Mouse (Mus musculus) large intestine, adult 2 months (tissue): ENCODE measurements around the gene Cyba. TPM values are rescaled to one million over a fixed set of nuclear protein-coding genes. Genes with fewer than 3 reads are reported as not detected.

Experiments
- DNase-seq: peaks from one replicate; pipeline ENCODE4 v3.0.0-alpha.2; 2012; ENCODE audit warnings: low read depth, low spot score
- WGBS: fragments of 180-500 bp; shearing (Covaris S2); methylation state at CpG from one replicate; pipeline ENCODE4 v1.1.7; 2018; 5-methylcytosine and 5-hydroxymethylcytosine counted together
- polyA plus RNA-seq: library from polyadenylated mRNA; depleted of rRNA; stranded (reverse); fragments of >200 nt; gene quantifications from 2 replicates; pipeline ENCODE4 v1.2.3, GENCODE M21; 2012

Cyba gene
- polyA plus RNA-seq, 1 experiment: 254 TPM

GRCm38 (mm10) chr8:122427607-122428006, 5.1 kb downstream of the Cyba start:
- WGBS: 91% methylated on average over 7 of the region's 7 CpGs
- DNase-seq: no peak

- WGBS: 40% methylated on average over 9 of the region's 9 CpGs
Observed at GRCm38 (mm10) chr8:122426145-122426544, 6.6 kb downstream of the Cyba start.

GRCm38 (mm10) chr8:122423659-122424058, 9.1 kb downstream of the Cyba start:
- 14% methylated on average over 5 of the region's 5 CpGs for WGBS

More at GRCm38 (mm10) chr8:122426145-122426544, 6.6 kb downstream of the Cyba start:
- DNase-seq: no peak

GRCm38 (mm10) chr8:122423217-122423616, 9.5 kb downstream of the Cyba start:
- 92% methylated on average over 24 of the region's 24 CpGs for WGBS
- no peak for DNase-seq

More at GRCm38 (mm10) chr8:122423659-122424058, 9.1 kb downstream of the Cyba start:
- DNase-seq: no peak

GRCm38 (mm10) chr8:122421376-122422070, 11.2 kb downstream of the Cyba start, which contains the start of gene Il17c:
Gene Il17c, plus strand, starts transcription at chr8:122422020.
- WGBS: 27% methylated on average over 14 of the region's 14 CpGs
- DNase-seq: peak; percentile 91

GRCm38 (mm10) chr8:122419881-122420555, 12.7 kb downstream of the Cyba start:
- 69% methylated on average over 9 of the region's 9 CpGs for WGBS
- DNase-seq: no peak

GRCm38 (mm10) chr8:122415554-122415953, 17.2 kb downstream of the Cyba start:
- no peak for DNase-seq
- WGBS: 69% methylated on average over 6 of the region's 6 CpGs

GRCm38 (mm10) chr8:122414311-122414710, 18.4 kb downstream of the Cyba start:
- 79% methylated on average over 9 of the region's 9 CpGs for WGBS
- no peak for DNase-seq

GRCm38 (mm10) chr8:122407678-122408077, 25.1 kb downstream of the Cyba start:
- 88% methylated on average over 7 of the region's 7 CpGs for WGBS
- DNase-seq: no peak

GRCm38 (mm10) chr8:122405146-122405805, 27.5 kb downstream of the Cyba start:
- WGBS: 52% methylated on average over 9 of the region's 9 CpGs

GRCm38 (mm10) chr8:122398186-122398585, 34.5 kb downstream of the Cyba start:
- no peak for DNase-seq
- WGBS: 95% methylated on average over 9 of the region's 9 CpGs

More at GRCm38 (mm10) chr8:122405146-122405805, 27.5 kb downstream of the Cyba start:
- DNase-seq: no peak

- DNase-seq: no peak
- 84% methylated on average over 6 of the region's 6 CpGs for WGBS
Observed at GRCm38 (mm10) chr8:122395291-122395690, 37.4 kb downstream of the Cyba start.

GRCm38 (mm10) chr8:122393717-122394116, 39.0 kb downstream of the Cyba start:
- DNase-seq: peak; percentile 73

- no peak for DNase-seq
- 73% methylated on average over 3 of the region's 3 CpGs for WGBS
Observed at GRCm38 (mm10) chr8:122390758-122391157, 42.0 kb downstream of the Cyba start.

GRCm38 (mm10) chr8:122389357-122389756, 43.4 kb downstream of the Cyba start:
- WGBS: 84% methylated on average over 3 of the region's 3 CpGs
- no peak for DNase-seq

- 37% methylated on average over 4 of the region's 4 CpGs for WGBS
- DNase-seq: no peak
Observed at GRCm38 (mm10) chr8:122383039-122383438, 49.7 kb downstream of the Cyba start.

- peak; percentile 81 for DNase-seq
- WGBS: under 1% methylated on average over 107 of the region's 107 CpGs
Observed at GRCm38 (mm10) chr8:122376365-122377231, 56.1 kb downstream of the Cyba start, which contains the start of gene Zc3h18. Gene Zc3h18, plus strand, starts transcription at chr8:122376609.

GRCm38 (mm10) chr8:122375751-122376364, 56.9 kb downstream of the Cyba start:
- WGBS: 14% methylated on average over 13 of the region's 13 CpGs
- DNase-seq: no peak

- 93% methylated on average over 7 of the region's 7 CpGs for WGBS
- DNase-seq: no peak
Observed at GRCm38 (mm10) chr8:122375320-122375719, 57.4 kb downstream of the Cyba start.
